Mouse (Mus musculus) skeletal muscle tissue, adult 2 months (tissue): ENCODE measurements around the gene Ccdc142.

Experiments used
- DNase-seq: peaks from one replicate; pipeline ENCODE4 v3.0.0-alpha.2; 2012; ENCODE audit warnings: low read depth, low spot score

Ccdc142 gene

DNA sequence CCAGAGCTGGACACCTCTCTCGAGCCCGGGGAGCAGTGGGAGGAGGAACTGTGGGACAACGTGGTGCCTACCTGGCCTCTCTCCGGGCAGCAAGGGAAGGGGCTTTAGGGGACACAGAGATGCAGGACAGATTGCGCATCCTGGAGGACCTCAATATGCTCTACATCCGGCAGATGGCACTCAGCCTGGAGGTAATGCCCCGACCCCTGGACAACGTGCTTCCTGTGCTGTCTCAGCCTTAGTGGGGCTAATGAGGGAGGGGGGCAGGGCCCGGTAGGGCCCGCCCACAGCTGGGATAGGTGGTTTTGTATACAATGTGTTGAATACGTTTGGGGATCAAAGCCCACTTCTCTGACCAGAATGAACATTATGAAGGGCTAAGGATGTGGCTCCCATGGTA, 36.7 kb downstream of the Ccdc142 start:
- no peak for DNase-seq

DNA sequence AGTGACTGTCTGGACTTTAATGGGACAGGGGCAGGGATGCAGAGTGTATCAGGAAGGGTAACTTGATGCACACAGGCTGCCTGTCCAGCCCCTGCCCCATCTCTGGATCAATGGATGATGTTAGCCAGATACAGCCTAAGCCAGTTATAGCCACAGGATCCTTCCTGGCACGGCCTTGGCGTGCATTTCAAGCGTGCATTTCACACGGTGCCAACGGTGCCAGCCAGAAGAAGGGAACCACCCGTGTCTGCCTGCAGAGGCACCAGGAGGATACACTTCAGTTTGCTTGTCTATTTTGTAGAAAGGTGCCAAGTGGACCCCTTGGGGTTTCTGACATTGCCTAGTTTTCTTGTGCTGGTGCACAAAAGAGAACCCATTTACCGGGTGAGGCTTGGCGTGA, 38.6 kb downstream of the Ccdc142 start:
- DNase-seq, result no peak

- no peak for DNase-seq
Measured at GRCm38 (mm10) chr6:83141636-83142035, 40.2 kb downstream of the Ccdc142 start.

DNA sequence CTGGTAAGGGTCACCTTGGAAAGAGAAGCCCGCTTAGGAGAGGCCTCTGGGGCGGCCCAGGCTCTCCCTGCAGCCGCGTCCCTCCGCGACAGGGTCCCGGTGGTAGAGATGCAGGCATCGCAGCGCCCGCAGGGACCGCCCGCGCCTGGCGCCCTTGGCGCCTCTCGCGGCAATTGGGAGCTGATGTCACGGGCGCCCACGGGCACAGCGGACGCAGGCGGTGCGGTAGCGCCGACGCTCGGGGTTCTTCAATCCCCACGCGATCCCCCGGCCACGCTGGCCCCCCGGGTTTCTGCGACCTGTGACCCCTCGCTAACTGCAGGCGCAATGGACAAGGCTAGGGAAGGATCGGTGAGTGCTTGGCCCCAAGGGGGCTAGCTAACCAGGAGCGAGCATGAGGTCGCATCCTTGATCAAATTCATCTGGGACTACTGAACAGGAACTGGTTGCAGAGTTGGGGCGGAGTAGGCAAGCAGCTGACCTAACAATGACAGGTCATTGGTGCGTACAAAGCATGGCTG, 40.9 kb downstream of the Ccdc142 start:
- DNase-seq, result no peak

GRCm38 (mm10) chr6:83142886-83143285, 41.5 kb downstream of the Ccdc142 start:
- DNase-seq, result no peak

- DNase-seq, result no peak
Measured at GRCm38 (mm10) chr6:83145209-83145608, 43.8 kb downstream of the Ccdc142 start.

GRCm38 (mm10) chr6:83145805-83146204, 44.4 kb downstream of the Ccdc142 start:
- no peak for DNase-seq

- DNase-seq, result no peak
Measured at GRCm38 (mm10) chr6:83147280-83147679, 45.9 kb downstream of the Ccdc142 start.

DNA sequence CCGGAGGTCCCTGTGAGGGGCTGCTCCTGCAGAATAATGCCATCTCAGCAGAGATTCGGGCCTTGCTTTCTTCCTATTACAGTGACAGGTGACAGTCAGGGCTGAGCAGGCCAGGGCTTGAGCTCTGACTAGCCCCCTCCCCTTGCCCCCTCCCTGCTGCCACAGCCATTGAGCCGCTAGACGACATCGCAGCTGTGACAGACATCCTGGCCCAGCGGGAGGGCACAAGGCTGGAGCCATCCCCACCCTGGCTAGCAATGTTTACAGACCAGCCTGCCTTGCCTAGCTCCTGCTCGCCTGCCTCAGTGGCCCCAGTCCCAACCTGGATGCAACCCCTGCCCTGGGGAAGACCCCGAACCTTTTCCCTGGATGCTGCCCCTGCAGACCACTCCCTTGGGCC, 50.3 kb downstream of the Ccdc142 start:
- no peak for DNase-seq

DNA sequence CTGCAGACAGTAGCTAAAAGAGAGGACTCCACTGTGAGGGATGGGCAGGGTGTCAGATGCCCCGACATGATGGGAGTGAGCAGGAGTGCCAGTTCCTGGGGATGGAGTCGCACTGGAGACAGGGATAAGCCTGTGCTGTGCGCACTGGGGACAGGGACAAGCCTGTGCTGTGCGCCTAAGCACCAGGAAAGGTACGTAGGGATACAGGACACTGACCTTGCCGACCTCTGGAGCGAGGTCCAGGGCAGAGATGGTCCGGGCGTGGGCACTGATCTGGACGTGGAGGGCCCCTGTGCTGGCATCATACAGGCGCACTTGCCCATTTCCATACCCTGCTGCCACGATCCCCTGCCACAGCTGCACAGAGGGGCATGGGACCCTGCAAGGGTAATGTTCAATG, 51.6 kb downstream of the Ccdc142 start:
- no peak for DNase-seq

GRCm38 (mm10) chr6:83153485-83153884, 52.1 kb downstream of the Ccdc142 start:
- no peak for DNase-seq

DNA sequence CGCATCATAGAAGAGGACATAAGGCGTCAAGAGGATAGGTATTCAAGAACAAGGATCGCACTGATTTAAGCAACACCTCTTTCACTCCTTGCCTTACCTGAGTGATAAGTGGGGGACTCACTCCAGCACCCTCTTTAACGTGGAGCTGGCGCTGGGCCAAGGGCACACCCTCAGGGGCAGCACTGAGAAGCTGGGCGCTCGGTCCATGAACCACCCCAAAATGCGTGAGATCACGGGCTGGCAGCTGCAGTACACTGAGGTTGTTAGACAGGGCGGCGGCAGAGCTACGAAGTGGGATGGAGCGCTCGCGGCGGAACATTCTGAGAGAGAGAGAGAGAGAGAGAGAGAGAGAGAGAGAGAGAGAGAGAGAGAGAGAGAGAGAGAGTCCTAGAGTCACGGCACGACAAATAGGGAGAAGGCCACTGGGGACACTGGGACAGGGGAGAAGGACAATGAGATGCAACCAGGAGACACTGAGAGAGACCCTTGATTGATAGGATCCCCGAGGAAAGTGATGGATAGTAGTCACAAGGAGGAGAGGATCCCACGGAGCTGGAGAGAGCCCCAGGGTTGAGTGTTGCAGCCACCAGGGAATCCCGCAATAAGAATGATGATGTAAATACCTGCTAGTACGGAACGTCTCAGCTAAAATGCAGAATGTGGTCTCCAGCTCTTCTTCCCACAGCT, 54.3 kb downstream of the Ccdc142 start:
- DNase-seq, result no peak

GRCm38 (mm10) chr6:83156259-83156684, 54.9 kb downstream of the Ccdc142 start, which contains the start of the genes Wdr54 and 1700003E16Rik:
Gene Wdr54, minus strand, starts transcription at chr6:83156397.
Gene 1700003E16Rik, plus strand, starts transcription at chr6:83156404.
- no peak for DNase-seq
